Mouse (Mus musculus) left cerebral cortex, adult 9 months (tissue): Measurements from ENCODE around the gene Vps13d.

Experiments used
- DNase-seq, 2 experiments: peaks; one replicate each; pipeline ENCODE4 v3.0.0; 2022; ENCODE audit warnings: low spot score in 2 of 2

Vps13d gene

DNA sequence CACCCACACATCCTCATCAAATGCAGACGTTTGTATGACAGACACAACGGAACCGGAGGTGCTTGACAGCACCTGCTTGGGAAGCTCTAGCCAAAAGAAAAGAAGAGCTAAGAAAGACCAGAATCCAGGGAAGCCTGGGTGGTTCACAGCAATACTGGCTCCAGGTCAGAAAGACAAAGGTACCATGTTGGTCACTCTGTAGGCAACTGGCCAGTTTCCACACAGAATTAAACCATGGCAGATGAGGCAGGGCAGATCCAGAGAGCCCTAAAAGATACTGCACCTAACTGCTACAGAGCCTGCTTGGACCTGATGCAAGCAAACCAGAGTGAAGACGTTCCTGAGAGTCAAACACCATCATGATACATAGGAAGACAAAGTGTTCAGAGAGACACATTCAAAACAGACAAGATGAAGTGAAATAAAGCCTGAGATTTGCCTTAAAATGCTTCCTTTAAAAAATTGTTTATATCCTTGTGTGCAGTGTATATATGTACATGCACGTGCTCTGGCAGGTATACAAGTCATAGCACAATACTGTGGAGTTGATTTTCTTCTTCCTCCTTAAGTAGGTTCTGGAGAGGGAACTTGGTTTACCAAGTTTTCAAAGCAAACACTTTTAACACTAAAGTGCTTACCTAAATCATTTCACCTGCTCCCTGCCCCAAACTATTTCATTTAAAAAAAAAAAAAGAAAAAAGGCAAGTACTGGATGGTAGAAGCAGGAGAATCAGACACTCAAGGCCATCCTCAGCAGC, 44.3 kb downstream of the Vps13d start:
- no peak for DNase-seq

DNA sequence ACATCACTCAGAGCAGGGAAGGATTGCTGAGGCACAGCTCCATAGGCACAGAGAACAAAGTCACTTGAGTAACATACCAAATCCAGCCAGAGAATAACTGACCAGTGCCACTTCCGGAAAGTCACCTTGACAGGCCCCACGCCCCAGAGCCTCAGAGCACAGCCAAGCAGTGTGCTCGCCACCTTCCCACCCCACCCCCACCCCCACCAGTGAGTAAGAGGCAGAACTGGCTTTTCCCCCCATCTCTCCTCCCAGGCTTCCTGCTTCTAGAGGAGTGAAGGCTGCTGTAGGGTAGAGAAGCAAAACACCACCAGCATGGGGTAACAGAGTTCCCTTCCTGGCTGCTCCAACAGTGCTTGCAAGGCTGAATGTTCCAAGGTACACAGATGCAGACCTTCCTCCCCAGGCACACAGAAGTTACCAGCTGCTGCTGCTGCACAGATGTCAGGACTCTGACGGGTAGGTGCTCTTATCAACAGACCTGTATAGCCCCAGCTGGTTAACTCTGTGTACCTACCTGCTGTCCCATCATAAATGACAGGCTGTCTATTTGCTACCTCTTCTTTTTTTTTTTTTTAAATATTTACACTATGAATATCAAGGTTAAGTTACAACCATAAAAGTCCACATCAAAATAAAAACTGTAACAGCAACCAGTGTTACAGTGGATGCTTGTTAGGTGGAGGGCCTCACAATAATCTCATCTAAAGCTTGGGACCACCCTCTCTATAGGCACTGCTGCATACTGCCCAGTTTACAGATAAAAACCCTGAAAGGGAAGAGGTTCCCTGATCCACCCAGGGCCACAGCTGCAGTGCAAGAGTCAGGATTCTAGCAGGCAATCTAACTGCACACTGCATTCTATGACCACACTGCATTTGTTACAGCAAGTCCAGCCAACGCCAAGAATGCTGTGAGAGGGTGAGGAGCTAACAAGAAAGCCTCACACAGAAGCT, 47.5 kb downstream of the Vps13d start:
- no peak for DNase-seq

DNA sequence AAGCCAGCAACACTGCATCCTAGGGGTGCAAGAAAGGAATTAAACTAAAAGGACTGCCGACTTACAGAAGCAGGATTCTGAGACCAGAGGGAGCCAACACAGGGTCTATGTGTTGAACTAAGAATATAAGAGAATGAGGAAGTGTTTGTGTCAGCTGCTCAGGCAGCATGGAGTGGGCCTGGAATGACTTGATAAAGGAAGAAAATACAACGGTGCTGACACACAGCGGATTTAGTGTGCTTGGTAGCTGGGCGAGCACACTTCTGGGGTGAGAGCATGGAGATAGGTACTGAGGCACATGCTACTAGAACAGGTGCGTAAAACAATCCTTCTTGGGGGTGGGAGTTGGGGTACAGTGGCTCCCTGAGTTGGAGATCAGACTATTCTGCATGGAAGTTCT, 51.3 kb downstream of the Vps13d start:
- DNase-seq: no peak

DNA sequence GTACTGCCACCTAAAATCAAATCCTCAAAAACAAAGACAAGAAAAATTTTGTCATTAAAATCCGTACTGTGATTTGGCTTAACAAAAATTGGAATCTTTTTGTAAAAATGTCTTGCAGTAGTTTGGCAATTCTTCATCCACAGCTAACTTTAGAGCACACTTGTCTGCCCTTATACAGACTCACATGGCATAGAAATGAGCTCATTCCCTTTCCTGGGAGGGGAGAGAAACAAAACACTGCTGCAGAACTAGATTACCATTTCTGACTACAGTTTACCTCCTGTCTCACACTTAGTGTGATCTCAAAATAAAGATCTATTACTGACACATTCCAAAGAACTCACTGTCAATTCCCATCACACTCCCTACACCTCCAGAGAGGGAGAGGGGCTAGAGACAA, 58.1 kb downstream of the Vps13d start:
- DNase-seq: no peak

DNA sequence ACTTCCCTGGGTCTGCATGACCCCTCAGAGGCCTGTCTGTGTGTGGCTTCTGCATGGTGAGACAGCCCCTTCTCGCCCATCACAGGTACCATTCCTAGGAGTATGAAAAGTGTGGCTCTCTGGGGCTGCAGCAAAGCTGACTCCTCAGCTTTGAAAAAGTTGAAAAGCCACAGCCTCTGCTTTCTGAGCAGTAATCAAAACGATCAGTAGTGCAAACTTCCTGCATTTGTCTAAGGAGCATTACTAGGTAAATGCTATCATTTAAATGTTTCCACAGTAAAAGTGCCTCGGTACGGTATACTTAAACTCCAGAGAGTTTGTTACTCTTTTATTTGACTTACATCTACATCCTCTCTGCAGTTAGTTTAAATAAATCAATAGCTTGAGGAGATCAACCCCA, 59.3 kb downstream of the Vps13d start:
- no peak for DNase-seq

DNA sequence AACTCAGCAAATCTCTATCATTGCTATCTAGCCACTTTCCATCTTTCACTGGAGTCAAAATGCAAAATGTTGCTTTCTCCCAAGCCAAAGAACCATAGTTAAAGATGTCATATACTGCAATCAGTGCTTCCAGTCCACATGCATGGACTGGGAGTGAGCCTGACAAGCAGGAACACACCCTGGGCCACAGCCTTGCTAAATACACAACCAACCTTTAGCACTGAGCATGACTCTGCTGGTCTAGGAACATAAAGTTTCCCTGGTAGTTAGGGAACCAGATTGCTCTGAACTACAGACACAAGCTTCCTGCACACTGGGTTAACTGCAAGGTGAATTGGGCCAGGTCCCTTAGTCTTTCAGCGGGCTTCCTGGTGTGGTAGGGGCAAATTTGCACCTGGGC, 64.0 kb downstream of the Vps13d start:
- no peak for DNase-seq

DNA sequence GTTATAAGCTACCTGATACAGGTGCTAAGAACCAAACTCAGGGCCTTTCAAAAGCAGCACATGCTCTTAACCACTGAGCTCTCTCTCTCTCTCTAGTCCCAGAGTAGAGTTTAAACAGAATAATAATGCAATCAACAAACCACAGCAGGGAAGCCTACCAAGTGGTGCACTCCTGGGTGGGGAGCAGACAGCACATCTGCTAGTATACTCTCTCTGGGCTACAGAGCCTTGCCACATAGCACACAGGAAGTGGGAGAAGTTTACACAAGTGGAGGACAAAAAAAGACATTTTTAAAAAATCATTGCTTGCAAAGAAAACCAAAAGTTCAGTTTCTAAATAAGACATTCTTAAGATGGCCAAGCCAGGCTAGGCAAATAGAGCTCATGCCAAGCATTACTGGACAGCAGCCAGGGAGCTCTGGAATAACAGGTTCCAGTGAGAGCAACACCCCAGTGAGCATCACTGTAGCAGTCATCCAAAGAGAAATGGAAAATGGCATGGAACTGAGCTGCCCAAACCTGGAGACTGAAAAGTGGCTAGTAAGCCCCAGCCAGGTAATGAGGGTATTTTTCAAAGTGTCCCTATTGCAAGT, 64.8 kb downstream of the Vps13d start:
- peak in 1 of 2 experiments; percentile 73 for DNase-seq

DNA sequence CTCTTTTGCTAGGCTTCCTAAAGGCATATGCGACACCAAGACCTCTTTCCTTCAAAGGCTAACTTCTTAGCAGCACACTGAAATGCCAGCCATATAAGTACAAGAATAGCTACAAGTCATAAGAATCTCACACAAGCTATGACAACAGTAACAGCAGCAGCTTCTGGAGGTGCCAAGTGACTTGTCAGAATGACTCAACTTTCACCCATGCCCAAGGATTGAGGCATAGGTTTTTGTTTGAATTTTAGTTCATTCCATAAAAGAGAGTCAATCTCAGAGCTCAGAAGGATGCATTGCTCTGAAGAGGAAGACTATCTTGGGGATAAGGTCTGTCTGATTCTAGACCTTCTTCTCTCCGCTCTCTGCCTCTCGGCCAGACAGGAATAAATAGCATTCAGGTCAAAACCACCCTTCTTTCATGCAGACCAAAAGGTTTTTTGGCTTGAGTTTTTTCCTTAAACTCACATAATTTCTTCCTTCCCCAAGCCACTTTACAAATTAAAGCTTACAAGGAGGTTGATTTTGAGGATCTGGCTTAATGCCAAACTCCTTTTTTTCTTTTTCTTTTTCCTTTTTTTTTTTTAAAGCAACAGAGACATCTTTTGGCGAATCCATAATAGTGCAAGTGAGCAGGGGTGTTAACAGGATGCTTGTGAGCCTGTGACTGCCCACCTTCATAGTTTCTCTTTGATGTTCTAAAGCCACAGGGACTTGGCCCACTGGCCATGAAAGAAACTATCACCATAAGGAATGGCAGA, 69.2 kb downstream of the Vps13d start:
- no peak for DNase-seq

DNA sequence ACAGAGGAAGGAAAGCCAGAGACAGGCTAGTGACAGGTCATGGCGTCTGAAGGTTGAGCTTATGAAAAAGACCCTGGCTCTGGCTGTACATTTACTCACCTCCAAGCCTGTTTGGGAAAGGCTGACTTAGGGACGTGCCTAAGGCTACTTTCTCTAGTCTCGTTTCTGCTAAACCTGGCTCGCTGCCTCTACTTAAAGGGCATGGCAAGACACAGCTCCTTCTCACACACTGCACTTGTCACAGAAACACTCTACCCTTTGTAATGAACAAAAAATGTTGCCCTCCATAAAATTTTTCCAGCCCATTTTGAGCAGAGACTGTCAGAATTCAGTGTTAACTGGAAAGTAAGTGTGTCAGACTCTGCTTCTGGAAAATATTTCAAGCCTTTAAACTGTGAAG, 70.4 kb downstream of the Vps13d start:
- DNase-seq: no peak

DNA sequence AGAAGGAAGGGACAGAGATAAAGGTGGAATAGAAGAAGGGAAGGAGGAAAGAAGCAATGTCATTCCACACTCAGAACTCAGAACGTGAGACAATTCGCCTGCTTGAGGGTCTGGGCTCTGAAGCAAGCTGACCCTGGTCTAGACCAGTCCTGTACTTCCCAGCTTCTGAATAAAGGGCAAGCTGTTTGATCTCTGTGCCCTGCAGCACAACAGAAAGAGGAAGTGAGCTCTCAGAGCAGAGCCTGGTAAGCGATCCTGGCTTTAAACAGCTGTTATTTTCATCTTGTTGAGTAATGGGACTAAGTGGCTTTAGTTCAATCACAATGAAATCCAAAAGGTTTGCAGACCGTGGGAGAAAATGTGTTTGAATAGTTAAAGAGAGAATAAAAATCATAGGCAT, 83.2 kb downstream of the Vps13d start:
- DNase-seq: no peak

DNA sequence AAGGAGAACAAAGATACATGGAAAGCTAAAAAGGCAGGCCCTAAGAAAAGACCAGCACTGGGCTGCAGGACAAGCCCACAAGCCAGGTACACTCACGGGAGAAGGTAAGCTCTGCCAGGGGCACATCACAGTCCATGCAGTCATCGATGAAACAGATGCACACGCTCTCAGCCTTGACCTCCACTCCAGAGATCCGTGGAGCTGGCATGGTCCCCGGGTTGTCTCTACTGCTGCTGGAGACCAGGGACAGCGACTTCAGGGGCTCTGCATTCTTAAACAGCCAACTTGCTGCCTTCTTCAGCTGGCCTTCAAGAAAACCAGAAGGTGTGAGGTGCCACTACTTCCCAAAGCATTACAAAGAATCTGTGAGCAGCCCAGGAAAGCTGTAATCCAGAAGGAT, 84.1 kb downstream of the Vps13d start:
- no peak for DNase-seq

DNA sequence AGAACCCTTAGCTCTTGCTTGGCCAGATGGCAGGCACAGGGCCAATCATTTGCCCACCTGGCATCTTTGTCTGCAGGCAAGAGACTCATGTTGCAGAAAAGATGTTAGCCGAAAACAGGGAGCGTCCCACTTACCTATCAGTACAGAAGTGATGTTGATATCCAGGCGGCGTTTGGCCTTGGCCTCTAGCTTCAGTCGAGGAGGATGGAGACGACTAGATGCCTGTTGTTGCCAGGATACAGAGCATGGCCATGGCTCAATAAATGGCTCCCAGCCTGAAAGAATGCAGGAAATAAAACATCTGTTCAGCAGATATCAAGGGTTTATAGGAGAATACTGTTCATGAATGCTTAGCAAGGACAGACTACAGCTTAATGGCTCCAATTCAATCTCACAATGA, 88.0 kb downstream of the Vps13d start:
- no peak for DNase-seq

DNA sequence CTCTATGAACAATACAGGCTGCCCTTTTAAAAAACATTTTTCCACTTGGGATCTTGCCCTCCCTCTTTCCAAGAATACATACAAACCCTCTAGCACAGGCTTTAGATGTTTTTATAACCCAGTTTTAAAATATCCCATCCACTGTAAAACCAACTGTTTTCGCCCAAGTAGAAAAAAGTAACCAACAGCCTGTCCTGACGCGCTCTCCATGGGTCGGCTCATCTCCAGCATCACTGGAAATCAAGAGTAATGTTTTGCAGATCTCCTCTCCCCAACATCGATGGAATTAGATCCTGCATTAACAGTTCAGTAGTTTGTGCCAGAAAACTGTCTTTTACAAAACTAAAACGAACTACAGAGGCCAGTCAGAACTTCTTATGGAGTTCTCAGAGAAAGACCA, 89.5 kb downstream of the Vps13d start:
- DNase-seq: no peak

DNA sequence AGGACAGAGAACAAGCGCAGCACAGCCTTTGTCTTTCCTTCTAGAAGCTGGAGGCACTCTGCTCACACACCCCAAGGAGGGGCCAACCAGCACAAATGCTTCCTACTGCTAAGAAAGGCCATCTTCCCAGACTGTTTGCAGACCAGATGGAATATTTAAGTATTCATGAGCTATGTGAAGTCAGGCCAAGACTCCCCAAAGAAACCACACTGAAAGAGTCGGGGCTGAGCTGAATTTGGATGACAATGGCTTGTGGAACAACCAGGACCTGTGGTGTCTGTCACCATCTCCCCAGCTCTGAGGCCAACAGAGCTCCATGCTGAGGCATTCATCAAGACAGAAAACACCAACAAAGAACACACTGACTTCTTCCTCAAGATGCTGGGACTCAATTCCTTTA, 89.9 kb downstream of the Vps13d start:
- peak in 1 of 2 experiments; percentile 45 for DNase-seq

DNA sequence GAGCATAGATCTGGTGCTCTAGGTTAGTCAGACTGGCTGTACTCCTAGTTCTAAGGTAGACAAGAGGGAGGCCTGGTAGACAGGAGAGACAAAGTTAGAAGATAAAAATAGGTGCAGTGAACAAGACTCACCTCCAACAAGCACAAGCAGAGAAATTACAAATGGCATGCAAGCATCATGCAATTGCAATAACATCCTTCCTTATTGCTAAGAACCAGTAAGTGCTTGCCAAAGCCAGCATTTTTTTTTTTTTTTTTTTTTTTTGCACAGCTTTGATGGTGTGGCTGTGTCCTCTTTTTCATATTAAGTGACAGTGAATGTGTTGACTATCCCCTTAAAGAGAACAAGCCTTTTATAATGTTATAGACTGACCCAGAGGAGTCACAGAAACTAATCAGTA, 91.2 kb downstream of the Vps13d start:
- DNase-seq: no peak

DNA sequence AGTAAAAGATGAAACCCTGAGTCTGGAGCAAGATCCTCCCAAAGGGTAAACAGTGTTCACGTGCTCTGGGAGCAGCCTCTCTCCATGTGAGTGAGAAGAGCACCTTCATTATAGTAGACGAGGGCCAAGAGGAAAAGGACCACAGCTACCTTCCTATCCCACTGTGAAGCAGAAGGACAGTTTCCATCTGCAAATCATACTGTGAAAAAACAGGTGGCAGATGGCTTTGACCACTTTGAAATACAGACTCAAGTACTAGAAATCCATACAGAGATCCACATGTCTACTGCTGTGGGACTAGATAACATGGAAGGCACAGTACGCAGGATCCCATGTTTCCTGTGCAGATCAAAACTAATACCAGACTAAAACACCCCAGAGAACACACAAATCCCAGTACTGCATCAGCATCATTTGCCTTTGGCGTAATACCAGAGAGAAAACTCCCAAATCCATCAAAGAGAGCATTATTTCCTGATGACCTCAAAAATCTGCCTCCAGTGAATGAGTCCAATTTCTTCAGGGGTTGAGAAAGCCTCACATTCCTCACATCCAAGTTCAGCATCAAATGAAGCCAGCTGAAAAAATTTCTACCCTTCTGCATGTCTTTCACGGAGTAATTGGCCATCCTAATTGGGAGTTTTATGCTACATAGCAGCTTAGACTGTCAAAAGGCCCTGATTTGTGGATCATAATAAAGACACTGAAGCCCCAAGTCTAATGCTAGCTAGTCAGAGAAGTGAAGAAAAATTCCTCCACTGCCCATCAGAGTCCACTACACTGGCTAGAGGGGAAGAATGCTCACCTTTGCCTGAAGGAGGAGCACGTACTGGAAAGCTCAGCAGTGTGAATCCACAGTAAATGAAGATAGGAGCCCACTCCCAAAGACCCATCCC, 92.7 kb downstream of the Vps13d start:
- DNase-seq: no peak

DNA sequence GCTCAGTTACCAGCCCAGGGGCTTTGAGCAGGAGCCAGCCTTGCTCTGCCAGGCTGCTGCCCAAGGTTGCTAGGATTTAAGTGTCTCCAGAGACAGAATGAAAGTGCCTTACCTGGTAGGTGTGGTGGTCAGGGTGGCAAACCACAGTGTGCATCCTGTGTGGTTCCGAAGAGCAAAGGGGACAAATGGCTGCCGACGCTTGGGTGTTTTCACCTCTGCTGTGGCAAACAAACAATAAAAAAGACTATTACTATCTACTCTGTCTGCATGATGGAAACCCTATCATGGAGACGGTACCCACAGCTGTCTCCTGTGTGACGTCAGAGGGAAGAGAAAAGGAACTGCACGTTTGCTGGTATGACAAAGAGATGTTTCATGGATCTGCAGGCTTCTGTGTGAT, 95.0 kb downstream of the Vps13d start:
- DNase-seq: no peak

DNA sequence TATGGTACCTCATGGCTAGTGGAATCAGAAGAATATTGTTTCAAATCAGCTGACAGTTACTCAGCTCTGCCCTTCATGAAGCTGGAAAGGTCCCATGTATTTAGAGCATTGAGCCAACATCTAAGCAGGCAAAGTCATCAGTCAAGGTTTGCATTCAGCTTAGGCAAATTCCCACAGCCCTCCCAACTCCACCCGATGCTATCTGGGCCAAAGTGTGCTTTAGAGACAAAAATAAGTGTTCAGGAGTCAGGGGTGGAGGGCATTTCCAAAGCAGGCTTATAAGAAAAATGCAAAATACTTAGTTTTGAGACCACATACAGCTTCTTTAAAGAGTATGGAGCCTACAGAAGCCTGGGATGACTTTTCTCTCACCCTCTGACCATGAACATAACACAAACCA, 95.5 kb downstream of the Vps13d start:
- no peak for DNase-seq

DNA sequence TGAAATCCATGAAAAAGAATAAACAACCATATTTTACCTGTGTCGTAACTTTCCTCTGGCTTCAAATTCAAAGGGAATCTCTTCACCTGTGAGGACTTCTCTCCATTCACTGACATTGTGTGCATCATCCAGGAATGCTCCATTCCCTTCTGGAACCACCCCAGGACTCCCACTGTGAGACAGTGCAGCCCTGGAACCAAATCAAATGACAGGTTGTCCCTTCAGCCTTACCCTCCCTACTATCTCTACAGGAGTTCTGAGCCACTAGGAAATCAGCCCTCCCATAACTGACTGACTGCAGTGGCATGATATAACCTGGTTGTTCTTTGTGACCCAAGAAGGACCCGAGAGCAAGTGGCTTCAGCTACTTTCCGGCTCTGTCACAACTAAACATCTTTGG, 96.8 kb downstream of the Vps13d start:
- DNase-seq: no peak

DNA sequence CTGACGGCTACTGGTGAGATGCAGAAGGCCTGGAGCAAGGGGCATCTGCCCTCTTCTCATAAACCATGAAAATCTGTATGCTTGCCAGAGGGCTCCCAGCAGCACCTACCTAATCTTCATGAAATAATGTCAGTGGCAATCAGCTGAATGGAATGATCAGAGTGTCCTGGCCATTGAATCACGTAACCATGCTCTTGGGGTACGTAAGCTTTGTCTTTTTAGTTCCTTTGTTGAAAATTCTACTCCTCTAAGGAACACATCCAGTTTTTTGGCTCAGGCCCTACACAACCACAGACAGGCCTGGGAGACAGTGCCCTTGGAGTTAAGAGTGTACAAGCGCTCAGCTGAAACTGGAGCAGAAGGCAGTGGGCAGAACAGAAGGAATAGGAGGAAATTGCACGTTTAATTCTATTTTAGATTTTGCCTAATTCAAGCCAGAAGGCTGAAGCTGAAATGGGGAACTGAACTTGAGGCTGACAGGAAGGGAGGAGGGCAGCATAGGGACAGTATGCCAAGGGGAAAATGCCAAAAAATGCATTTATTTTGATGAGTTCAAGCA, 98.2 kb downstream of the Vps13d start:
- peak in 1 of 2 experiments; percentile 49 for DNase-seq

DNA sequence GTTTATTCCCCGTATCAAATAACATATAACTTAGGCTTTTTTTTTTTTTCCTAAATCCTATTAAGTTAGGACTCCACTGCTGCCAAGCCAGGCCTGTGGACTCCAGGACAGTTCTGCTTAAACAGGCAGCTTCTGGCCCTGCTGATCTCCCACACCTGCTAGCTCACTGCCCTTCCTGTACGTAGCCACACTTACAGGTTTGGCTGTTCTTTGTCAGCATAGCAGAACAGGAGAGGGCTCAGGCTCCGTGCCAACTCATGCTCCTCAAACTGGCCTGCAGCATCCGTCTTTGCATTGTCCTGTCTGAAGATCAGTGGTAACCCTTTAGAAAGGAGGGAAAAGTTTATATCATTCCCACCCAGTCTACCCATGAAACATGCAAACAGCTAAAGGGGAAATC, 108.3 kb downstream of the Vps13d start:
- no peak for DNase-seq
